Mouse (Mus musculus): ENCODE data around the gene Aqp9.

The Aqp9 gene

GRCm38 (mm10) chr9:71063551-71063950 lies 104.9 kb downstream of the Aqp9 start:
- no peak for DNase-seq

- no peak for DNase-seq
Observed at GRCm38 (mm10) chr9:71062976-71063375, 105.5 kb downstream of the Aqp9 start.

GRCm38 (mm10) chr9:71062301-71062700 lies 106.2 kb downstream of the Aqp9 start:
- DNase-seq = no peak
